Mouse (Mus musculus): Measurements from ENCODE around the gene Kif5c. TPM values are rescaled to one million over a fixed set of nuclear protein-coding genes. Genes with fewer than 3 reads are reported as not detected.

Gene Kif5c
- polyA plus RNA-seq, 1 experiment from 2014 or later, result 96.4 TPM

- H3K36me3 ChIP-seq (ENCODE audit: control insufficient read depth, insufficient read depth, low read length), result no peaks in the 10 kb centered on the region; the same call in 1 of the 2 replicates
- ATAC-seq (ENCODE audit: low FRiP score) (no peak), DNase-seq (ENCODE audit: low spot score, missing footprints) (peak; percentile 37)
- 90% methylated on average over 18 of the region's 18 CpGs for WGBS
- no peak overlapping the region for H3K4me3 ChIP-seq (ENCODE audit: low read depth, low read length)
- peak overlapping the region; percentile 69; the same call in 1 of the 2 replicates for H3K27ac ChIP-seq (ENCODE audit: low read depth, low read length)
- H3K4me2 ChIP-seq, result no peak overlapping the region
- no peak overlapping the region for H3K9ac ChIP-seq (ENCODE audit: low read length)
- no peaks in the 10 kb centered on the region for H3K9me3 ChIP-seq (ENCODE audit: control insufficient read depth, low read length)
- peaks cover 40% of the 10 kb centered on the region for H3K4me1 ChIP-seq (ENCODE audit: control insufficient read depth, insufficient read depth, low read length)
- H3K27me3 ChIP-seq (ENCODE audit: control insufficient read depth, insufficient read depth, low read length), result no peaks in the 10 kb centered on the region
Measured at GRCm38 (mm10) chr2:49717437-49718116, 98.5 kb downstream of the Kif5c start.

- DNase-seq (ENCODE audit: low spot score, missing footprints), result peak; percentile 88
- Histone ChIP-seq H3K36me3 (ENCODE audit: control insufficient read depth, insufficient read depth, low read length) (no peaks in the 10 kb centered on the region; the same call in 1 of the 2 replicates), H3K9me3 (ENCODE audit: control insufficient read depth, low read length) (no peaks in the 10 kb centered on the region), H3K4me1 (ENCODE audit: control insufficient read depth, insufficient read depth, low read length) (peaks cover 40% of the 10 kb centered on the region), H3K27me3 (ENCODE audit: control insufficient read depth, insufficient read depth, low read length) (no peaks in the 10 kb centered on the region), H3K4me2 (no peak overlapping the region), H3K9ac (ENCODE audit: low read length) (no peak overlapping the region), H3K4me3 (ENCODE audit: low read depth, low read length) (no peak overlapping the region), H3K27ac (ENCODE audit: low read depth, low read length) (peak overlapping the region; percentile 69)
- 9% methylated on average over 3 of the region's 3 CpGs for WGBS
- peak; percentile 59 for ATAC-seq (ENCODE audit: low FRiP score)
Measured at GRCm38 (mm10) chr2:49718492-49718891, 99.4 kb downstream of the Kif5c start.

GRCm38 (mm10) chr2:49718935-49719850, 100.1 kb downstream of the Kif5c start:
- DNase-seq (ENCODE audit: low spot score, missing footprints) (peak; percentile 87), ATAC-seq (ENCODE audit: low FRiP score) (peak; percentile 15; the same call in 1 of the 2 replicates)
- no peaks in the 10 kb centered on the region for H3K9me3 ChIP-seq (ENCODE audit: control insufficient read depth, low read length)
- H3K9ac ChIP-seq (ENCODE audit: low read length), result no peak overlapping the region
- H3K36me3 ChIP-seq (ENCODE audit: control insufficient read depth, insufficient read depth, low read length), result peaks cover 3% of the 10 kb centered on the region; the same call in 1 of the 2 replicates
- no peaks in the 10 kb centered on the region for H3K27me3 ChIP-seq (ENCODE audit: control insufficient read depth, insufficient read depth, low read length)
- no peak overlapping the region for H3K4me2 ChIP-seq
- no peak overlapping the region for H3K4me3 ChIP-seq (ENCODE audit: low read depth, low read length)
- 30% methylated on average over 8 of the region's 8 CpGs for WGBS
- H3K4me1 ChIP-seq (ENCODE audit: control insufficient read depth, insufficient read depth, low read length), result peaks cover 40% of the 10 kb centered on the region
- peak overlapping the region; percentile 69 for H3K27ac ChIP-seq (ENCODE audit: low read depth, low read length)

- ATAC-seq (ENCODE audit: low FRiP score), result peak; percentile 71
- WGBS, result 6% methylated on average over 6 of the region's 6 CpGs
Measured at GRCm38 (mm10) chr2:49719854-49720253, 100.8 kb downstream of the Kif5c start.

GRCm38 (mm10) chr2:49720343-49720742, 101.2 kb downstream of the Kif5c start:
- Histone ChIP-seq H3K27me3 (ENCODE audit: control insufficient read depth, insufficient read depth, low read length) (no peaks in the 10 kb centered on the region), H3K27ac (ENCODE audit: low read depth, low read length) (peak overlapping the region; percentile 69), H3K4me2 (no peak overlapping the region), H3K4me3 (ENCODE audit: low read depth, low read length) (no peak overlapping the region), H3K4me1 (ENCODE audit: control insufficient read depth, insufficient read depth, low read length) (peaks cover 40% of the 10 kb centered on the region), H3K36me3 (ENCODE audit: control insufficient read depth, insufficient read depth, low read length) (peaks cover 3% of the 10 kb centered on the region; the same call in 1 of the 2 replicates), H3K9me3 (ENCODE audit: control insufficient read depth, low read length) (no peaks in the 10 kb centered on the region), H3K9ac (ENCODE audit: low read length) (no peak overlapping the region)
- no peak; the same call in 1 of the 2 replicates for ATAC-seq (ENCODE audit: low FRiP score)
- 60% methylated on average over 9 of the region's 9 CpGs for WGBS
- DNase-seq (ENCODE audit: low spot score, missing footprints), result peak; percentile 86

More at GRCm38 (mm10) chr2:49719854-49720253, 100.8 kb downstream of the Kif5c start:
- Histone ChIP-seq H3K27ac (ENCODE audit: low read depth, low read length) (peak overlapping the region; percentile 69), H3K9me3 (ENCODE audit: control insufficient read depth, low read length) (no peaks in the 10 kb centered on the region), H3K4me1 (ENCODE audit: control insufficient read depth, insufficient read depth, low read length) (peaks cover 40% of the 10 kb centered on the region), H3K27me3 (ENCODE audit: control insufficient read depth, insufficient read depth, low read length) (no peaks in the 10 kb centered on the region), H3K9ac (ENCODE audit: low read length) (no peak overlapping the region), H3K4me3 (ENCODE audit: low read depth, low read length) (no peak overlapping the region), H3K36me3 (ENCODE audit: control insufficient read depth, insufficient read depth, low read length) (peaks cover 3% of the 10 kb centered on the region; the same call in 1 of the 2 replicates), H3K4me2 (no peak overlapping the region; the same call in 1 of the 2 replicates)
- peak; percentile 93 for DNase-seq (ENCODE audit: low spot score, missing footprints)

- Histone ChIP-seq H3K4me2 (no peak overlapping the region), H3K4me3 (ENCODE audit: low read depth, low read length) (no peak overlapping the region), H3K27ac (ENCODE audit: low read depth, low read length) (no peak overlapping the region), H3K9me3 (ENCODE audit: control insufficient read depth, low read length) (no peaks in the 10 kb centered on the region), H3K9ac (ENCODE audit: low read length) (no peak overlapping the region), H3K36me3 (ENCODE audit: control insufficient read depth, insufficient read depth, low read length) (peaks cover 3% of the 10 kb centered on the region; the same call in 1 of the 2 replicates), H3K4me1 (ENCODE audit: control insufficient read depth, insufficient read depth, low read length) (peaks cover 40% of the 10 kb centered on the region), H3K27me3 (ENCODE audit: control insufficient read depth, insufficient read depth, low read length) (no peaks in the 10 kb centered on the region)
- 74% methylated on average over 9 of the region's 9 CpGs for WGBS
- no peak for ATAC-seq (ENCODE audit: low FRiP score)
- no peak for DNase-seq (ENCODE audit: low spot score, missing footprints)
Measured at GRCm38 (mm10) chr2:49722331-49722730, 103.2 kb downstream of the Kif5c start.

GRCm38 (mm10) chr2:49722983-49723382, 103.9 kb downstream of the Kif5c start:
- no peak overlapping the region for H3K9ac ChIP-seq (ENCODE audit: low read length)
- ATAC-seq (ENCODE audit: low FRiP score), result no peak
- H3K4me2 ChIP-seq, result no peak overlapping the region
- peaks cover 37% of the 10 kb centered on the region for H3K4me1 ChIP-seq (ENCODE audit: control insufficient read depth, insufficient read depth, low read length)
- H3K36me3 ChIP-seq (ENCODE audit: control insufficient read depth, insufficient read depth, low read length), result peaks cover 3% of the 10 kb centered on the region; the same call in 1 of the 2 replicates
- DNase-seq (ENCODE audit: low spot score, missing footprints), result no peak
- no peaks in the 10 kb centered on the region for H3K9me3 ChIP-seq (ENCODE audit: control insufficient read depth, low read length)
- H3K27me3 ChIP-seq (ENCODE audit: control insufficient read depth, insufficient read depth, low read length), result no peaks in the 10 kb centered on the region
- no peak overlapping the region for H3K4me3 ChIP-seq (ENCODE audit: low read depth, low read length)
- H3K27ac ChIP-seq (ENCODE audit: low read depth, low read length), result no peak overlapping the region
- WGBS, result 94% methylated on average over 13 of the region's 13 CpGs

GRCm38 (mm10) chr2:49726672-49727071, 107.6 kb downstream of the Kif5c start:
- 84% methylated on average over 11 of the region's 11 CpGs for WGBS
- Histone ChIP-seq H3K9ac (ENCODE audit: low read length) (no peak overlapping the region), H3K36me3 (ENCODE audit: control insufficient read depth, insufficient read depth, low read length) (peaks cover 7% of the 10 kb centered on the region), H3K4me2 (no peak overlapping the region), H3K27me3 (ENCODE audit: control insufficient read depth, insufficient read depth, low read length) (no peaks in the 10 kb centered on the region), H3K4me3 (ENCODE audit: low read depth, low read length) (no peak overlapping the region), H3K9me3 (ENCODE audit: control insufficient read depth, low read length) (no peaks in the 10 kb centered on the region), H3K4me1 (ENCODE audit: control insufficient read depth, insufficient read depth, low read length) (peaks cover 3% of the 10 kb centered on the region), H3K27ac (ENCODE audit: low read depth, low read length) (no peak overlapping the region; the same call in 1 of the 2 replicates)
- 0 out of 2 replicates have a peak, but pooled peaks have one; percentile 17 for ATAC-seq (ENCODE audit: low FRiP score)
- peak; percentile 85 for DNase-seq (ENCODE audit: low spot score, missing footprints)
